Mouse (Mus musculus) lung, embryonic 14.5 days (tissue): ENCODE results near the gene Zfp184. TPM values are rescaled to one million over a fixed set of nuclear protein-coding genes. Genes with fewer than 3 reads are reported as not detected.

Experiments used
- ATAC-seq: fragments of 200-750 bp; cut with Nextera tagmentation; 2 replicates; pipeline ENCODE4 v1.8.0; 2017; ENCODE audit warnings: mild to moderate bottlenecking, moderate TSS enrichment, moderate library complexity; ENCODE audit not compliant: insufficient read depth
- DNase-seq: peaks from one replicate; pipeline ENCODE4 v3.0.0-alpha.2; 2015
- H3K27ac ChIP-seq: fragments of 300-500 bp; sonication (generic); 2 replicates; pipeline ENCODE4 v1.5.1; 2014; ENCODE audit warnings: low read depth, mild to moderate bottlenecking, moderate library complexity
- H3K27me3 ChIP-seq: fragments of 300-500 bp; sonication (generic); 2 replicates; pipeline ENCODE4 v1.6.1; 2014; ENCODE audit warnings: low read length, control low read depth; ENCODE audit not compliant: insufficient read depth
- H3K36me3 ChIP-seq: fragments of 300-500 bp; sonication (generic); 2 replicates; pipeline ENCODE4 v1.6.1; 2014; ENCODE audit warnings: control low read depth; ENCODE audit not compliant: insufficient read depth
- H3K4me1 ChIP-seq: fragments of 300-500 bp; sonication (generic); 2 replicates; pipeline ENCODE4 v1.6.1; 2014; ENCODE audit warnings: antibody characterized with exemption, control low read depth; ENCODE audit not compliant: insufficient read depth
- H3K4me2 ChIP-seq: fragments of 300-500 bp; sonication (generic); 2 replicates; pipeline ENCODE4 v1.6.1; 2014; ENCODE audit warnings: mild to moderate bottlenecking
- H3K4me3 ChIP-seq: fragments of 300-500 bp; sonication (generic); 2 replicates; pipeline ENCODE4 v1.5.1; 2014; ENCODE audit warnings: low read depth, low read length
- H3K9ac ChIP-seq: fragments of 300-500 bp; sonication (generic); 2 replicates; pipeline ENCODE4 v1.6.1; 2014
- H3K9me3 ChIP-seq: fragments of 300-500 bp; sonication (generic); 2 replicates; pipeline ENCODE4 v1.6.1; 2016; ENCODE audit warnings: low read depth, low read length, control low read depth
- CTCF ChIP-seq: IDR thresholded peaks from 2 replicates; pipeline ENCODE4 v1.5.1; 2016; ENCODE audit warnings: antibody characterized with exemption, low read depth
- WGBS: fragments of 180-500 bp; shearing (Covaris S2); extraction: QIAGEN DNeasy Blood & Tissue Kit; methylation state at CpG from one replicate; pipeline ENCODE4 v1.1.7; 2014; 5-methylcytosine and 5-hydroxymethylcytosine counted together
- polyA plus RNA-seq: library from polyadenylated mRNA; unstranded; fragments of >200 nt; fragmentation: Nextera tagmentation; extraction: Ambion mirVana; gene quantifications from 2 replicates; pipeline ENCODE4 v1.2.1, GENCODE M21; 2014

The Zfp184 gene
- polyA plus RNA-seq, 1 experiment from 2014 or later: 16.0 TPM

- ATAC-seq (no peak), DNase-seq (no peak)
- no peak for TF ChIP-seq CTCF
- Histone ChIP-seq H3K4me3 (no peak overlapping the region), H3K27ac (no peak overlapping the region), H3K4me1 (0 out of 2 replicates have a peak, but pooled peaks cover 3% of the 10 kb centered on the region), H3K4me2 (no peak overlapping the region), H3K9ac (no peak overlapping the region), H3K36me3 (no peaks in the 10 kb centered on the region), H3K27me3 (peaks cover 6% of the 10 kb centered on the region; the same call in 1 of the 2 replicates), H3K9me3 (no peaks in the 10 kb centered on the region)
- WGBS: 25% methylated on average over 8 of the region's 8 CpGs
These were observed 24.1 kb upstream of the Zfp184 start for GRCm38 (mm10) chr13:21920681-21921233.

- H3K9ac ChIP-seq: no peak overlapping the region
- H3K4me1 ChIP-seq: 0 out of 2 replicates have a peak, but pooled peaks cover 3% of the 10 kb centered on the region
- no peaks in the 10 kb centered on the region for H3K27me3 ChIP-seq
- DNase-seq (no peak), ATAC-seq (no peak)
- no peaks in the 10 kb centered on the region for H3K36me3 ChIP-seq
- no peaks in the 10 kb centered on the region for H3K9me3 ChIP-seq
- no peak for TF ChIP-seq CTCF
- H3K4me2 ChIP-seq: no peak overlapping the region
- H3K27ac ChIP-seq: no peak overlapping the region
- H3K4me3 ChIP-seq: no peak overlapping the region
These were observed 21.5 kb upstream of the Zfp184 start for GRCm38 (mm10) chr13:21923417-21923816.

- 8% methylated on average over 21 of the region's 21 CpGs for WGBS
- H3K9ac ChIP-seq: no peak overlapping the region
- H3K9me3 ChIP-seq: no peaks in the 10 kb centered on the region
- H3K4me2 ChIP-seq: peak overlapping the region; percentile 49
- no peaks in the 10 kb centered on the region for H3K36me3 ChIP-seq
- no peaks in the 10 kb centered on the region for H3K4me1 ChIP-seq
- H3K27ac ChIP-seq: no peak overlapping the region
- no peaks in the 10 kb centered on the region for H3K27me3 ChIP-seq
- 0 out of 2 replicates have a peak, but pooled peaks have one; percentile 38 for ATAC-seq
- peak; percentile 73 for DNase-seq
- peak overlapping the region; percentile 23 for H3K4me3 ChIP-seq
- no peak for TF ChIP-seq CTCF
These were observed 20.1 kb upstream of the Zfp184 start for GRCm38 (mm10) chr13:21924734-21925335.

- H3K9ac ChIP-seq: no peak overlapping the region
- 0 out of 2 replicates have a peak, but pooled peaks have one; percentile 69 for ATAC-seq
- no peaks in the 10 kb centered on the region for H3K9me3 ChIP-seq
- 13% methylated on average over 10 of the region's 10 CpGs for WGBS
- no peak for TF ChIP-seq CTCF
- H3K4me2 ChIP-seq: peak overlapping the region; percentile 23; the same call in 1 of the 2 replicates
- H3K36me3 ChIP-seq: no peaks in the 10 kb centered on the region
- H3K27ac ChIP-seq: no peak overlapping the region
- no peaks in the 10 kb centered on the region for H3K27me3 ChIP-seq
- peak; percentile 68 for DNase-seq
- no peak overlapping the region for H3K4me3 ChIP-seq
- no peaks in the 10 kb centered on the region; the same call in 1 of the 2 replicates for H3K4me1 ChIP-seq
These were observed 13.9 kb upstream of the Zfp184 start for GRCm38 (mm10) chr13:21930981-21931380.

GRCm38 (mm10) chr13:21931740-21932139 is 13.2 kb upstream of the Zfp184 start:
- TF ChIP-seq CTCF: no peak
- Histone ChIP-seq H3K4me1 (no peaks in the 10 kb centered on the region; the same call in 1 of the 2 replicates), H3K27ac (no peak overlapping the region), H3K4me3 (no peak overlapping the region), H3K9me3 (no peaks in the 10 kb centered on the region), H3K36me3 (no peaks in the 10 kb centered on the region), H3K27me3 (no peaks in the 10 kb centered on the region), H3K9ac (no peak overlapping the region), H3K4me2 (peak overlapping the region; percentile 23; the same call in 1 of the 2 replicates)
- no peak for ATAC-seq
- 60% methylated on average over 6 of the region's 6 CpGs for WGBS
- DNase-seq: no peak

GRCm38 (mm10) chr13:21933626-21934548 is 11.0 kb upstream of the Zfp184 start:
- no peak overlapping the region; the same call in 1 of the 2 replicates for H3K9ac ChIP-seq
- ATAC-seq (no peak), DNase-seq (peak; percentile 78)
- WGBS: 11% methylated on average over 28 of the region's 28 CpGs
- no peak overlapping the region for H3K27ac ChIP-seq
- peak overlapping the region; percentile 22; the same call in 1 of the 2 replicates for H3K4me3 ChIP-seq
- TF ChIP-seq CTCF: no peak
- peaks cover 2% of the 10 kb centered on the region; the same call in 1 of the 2 replicates for H3K4me1 ChIP-seq
- no peaks in the 10 kb centered on the region for H3K9me3 ChIP-seq
- H3K4me2 ChIP-seq: peak overlapping the region; percentile 54
- no peaks in the 10 kb centered on the region for H3K27me3 ChIP-seq
- H3K36me3 ChIP-seq: no peaks in the 10 kb centered on the region
